Mouse (Mus musculus) stomach, postnatal 0 days (tissue): ENCODE measurements around the gene Vdac1. TPM values are rescaled to one million over a fixed set of nuclear protein-coding genes. Genes with fewer than 3 reads are reported as not detected.

ENCODE experiments used
- ATAC-seq: fragments of 200-750 bp; cut with Nextera tagmentation; 2 replicates; pipeline ENCODE4 v1.8.0; 2017; ENCODE audit not compliant: low FRiP score, low TSS enrichment
- DNase-seq: peaks from one replicate; pipeline ENCODE4 v3.0.0-alpha.2; 2016; ENCODE audit warnings: low spot score
- H3K27ac ChIP-seq: fragments of 300-500 bp; sonication (generic); replicated peaks from 2 replicates; pipeline ENCODE4 v1.5.1; 2014; ENCODE audit warnings: mild to moderate bottlenecking, control low read depth
- H3K27me3 ChIP-seq: fragments of 300-500 bp; sonication (generic); 2 replicates; pipeline ENCODE4 v1.6.1; 2014; ENCODE audit warnings: low read length; ENCODE audit not compliant: control insufficient read depth, insufficient read depth
- H3K36me3 ChIP-seq: fragments of 300-500 bp; sonication (generic); 2 replicates; pipeline ENCODE4 v1.6.1; 2014; ENCODE audit warnings: low read length, mixed read lengths; ENCODE audit not compliant: control insufficient read depth, insufficient read depth
- H3K4me1 ChIP-seq: fragments of 300-500 bp; sonication (generic); replicated peaks from 2 replicates; pipeline ENCODE4 v1.6.1; 2014; ENCODE audit warnings: antibody characterized with exemption; ENCODE audit not compliant: control insufficient read depth, insufficient read depth
- H3K4me2 ChIP-seq: fragments of 300-500 bp; sonication (generic); replicated peaks from 2 replicates; pipeline ENCODE4 v1.6.1; 2014; ENCODE audit warnings: low read depth, mild to moderate bottlenecking, control low read depth, moderate library complexity
- H3K4me3 ChIP-seq: fragments of 300-500 bp; sonication (generic); 2 replicates; pipeline ENCODE4 v1.5.1; 2014; ENCODE audit warnings: low read depth, low read length, control low read depth
- H3K9ac ChIP-seq: fragments of 300-500 bp; sonication (generic); 2 replicates; pipeline ENCODE4 v1.6.1; 2014; ENCODE audit warnings: mild to moderate bottlenecking, low read length, control low read depth, mixed read lengths
- H3K9me3 ChIP-seq: fragments of 300-500 bp; sonication (generic); 2 replicates; pipeline ENCODE4 v1.6.1; 2016; ENCODE audit warnings: low read length; ENCODE audit not compliant: control insufficient read depth
- CTCF ChIP-seq: IDR thresholded peaks from 2 replicates; pipeline ENCODE4 v1.5.1; 2016; ENCODE audit warnings: antibody characterized with exemption, low read depth, mild to moderate bottlenecking, moderate library complexity
- EP300 ChIP-seq: optimal IDR thresholded peaks from 2 replicates; pipeline ENCODE3; 2016; ENCODE audit warnings: antibody characterized with exemption
- WGBS: fragments of 180-500 bp; shearing (Covaris S2); extraction: QIAGEN DNeasy Blood & Tissue Kit; methylation state at CpG from one replicate; pipeline ENCODE4 v1.1.7; 2014; 5-methylcytosine and 5-hydroxymethylcytosine counted together
- polyA plus RNA-seq: library from polyadenylated mRNA; unstranded; fragments of >200 nt; fragmentation: Nextera tagmentation; extraction: Ambion mirVana; gene quantifications from 2 replicates; pipeline ENCODE4 v1.2.1, GENCODE M21; 2015

Vdac1 gene
- polyA plus RNA-seq, 1 experiment from 2014 or later = 189 TPM

- Histone ChIP-seq H3K9ac (no peak overlapping the region), H3K4me3 (no peak overlapping the region), H3K4me2 (no peak overlapping the region), H3K36me3 (no peaks in the 10 kb centered on the region), H3K27ac (no peak overlapping the region), H3K4me1 (no peaks in the 10 kb centered on the region), H3K27me3 (no peaks in the 10 kb centered on the region), H3K9me3 (no peaks in the 10 kb centered on the region)
- no peak for ATAC-seq
- DNase-seq = no peak
- TF ChIP-seq EP300 (no peak), CTCF (no peak)
- 83% methylated on average over 7 of the region's 7 CpGs for whole genome bisulfite sequencing
Observed at GRCm38 (mm10) chr11:52419861-52420260, 59.2 kb downstream of the Vdac1 start.

GRCm38 (mm10) chr11:52420296-52421052, 59.8 kb downstream of the Vdac1 start:
- DNase-seq = no peak
- Histone ChIP-seq H3K27me3 (no peaks in the 10 kb centered on the region), H3K4me2 (no peak overlapping the region), H3K9me3 (no peaks in the 10 kb centered on the region), H3K27ac (no peak overlapping the region), H3K4me3 (no peak overlapping the region), H3K9ac (no peak overlapping the region), H3K4me1 (no peaks in the 10 kb centered on the region), H3K36me3 (no peaks in the 10 kb centered on the region)
- TF ChIP-seq EP300 (no peak), CTCF (no peak)
- 66% methylated on average over 12 of the region's 12 CpGs for WGBS
- no peak for ATAC-seq

GRCm38 (mm10) chr11:52421053-52421778, 60.6 kb downstream of the Vdac1 start:
- Histone ChIP-seq H3K4me3 (no peak overlapping the region), H3K4me1 (no peaks in the 10 kb centered on the region), H3K36me3 (no peaks in the 10 kb centered on the region), H3K27ac (no peak overlapping the region), H3K4me2 (no peak overlapping the region), H3K9me3 (no peaks in the 10 kb centered on the region), H3K9ac (no peak overlapping the region), H3K27me3 (no peaks in the 10 kb centered on the region)
- ATAC-seq = 0 out of 2 replicates have a peak, but pooled peaks have one; percentile 9
- DNase-seq = peak; percentile 73
- WGBS = 37% methylated on average over 12 of the region's 12 CpGs
- TF ChIP-seq CTCF (peak; percentile 98), EP300 (no peak)

- no peaks in the 10 kb centered on the region for H3K9me3 ChIP-seq
- no peaks in the 10 kb centered on the region for H3K4me1 ChIP-seq
- H3K27me3 ChIP-seq = no peaks in the 10 kb centered on the region
- H3K4me3 ChIP-seq = no peak overlapping the region
- 58% methylated on average over 6 of the region's 6 CpGs for WGBS
- no peak overlapping the region for H3K9ac ChIP-seq
- DNase-seq = no peak
- no peak overlapping the region for H3K27ac ChIP-seq
- no peak for ATAC-seq
- H3K4me2 ChIP-seq = no peak overlapping the region
- no peak for TF ChIP-seq EP300
- no peak for TF ChIP-seq CTCF
- no peaks in the 10 kb centered on the region for H3K36me3 ChIP-seq
Observed at GRCm38 (mm10) chr11:52429440-52429839, 68.8 kb downstream of the Vdac1 start.

- H3K9ac ChIP-seq = no peak overlapping the region
- no peaks in the 10 kb centered on the region for H3K36me3 ChIP-seq
- H3K27me3 ChIP-seq = no peaks in the 10 kb centered on the region
- DNase-seq = peak; percentile 18
- no peaks in the 10 kb centered on the region for H3K9me3 ChIP-seq
- ATAC-seq = no peak
- no peak overlapping the region for H3K4me3 ChIP-seq
- H3K4me1 ChIP-seq = no peaks in the 10 kb centered on the region
- H3K4me2 ChIP-seq = no peak overlapping the region
- no peak for TF ChIP-seq CTCF
- no peak for TF ChIP-seq EP300
- WGBS = 26% methylated on average over 5 of the region's 5 CpGs
- H3K27ac ChIP-seq = no peak overlapping the region
Observed at GRCm38 (mm10) chr11:52431594-52431993, 70.9 kb downstream of the Vdac1 start.

- H3K36me3 ChIP-seq = no peaks in the 10 kb centered on the region
- no peak for TF ChIP-seq EP300
- TF ChIP-seq CTCF = no peak
- no peak overlapping the region for H3K4me3 ChIP-seq
- H3K9me3 ChIP-seq = no peaks in the 10 kb centered on the region
- no peak overlapping the region for H3K4me2 ChIP-seq
- ATAC-seq = no peak
- WGBS = 76% methylated on average over 5 of the region's 5 CpGs
- H3K9ac ChIP-seq = no peak overlapping the region
- no peak for DNase-seq
- H3K27ac ChIP-seq = no peak overlapping the region
- no peaks in the 10 kb centered on the region for H3K27me3 ChIP-seq
- H3K4me1 ChIP-seq = no peaks in the 10 kb centered on the region
Observed at GRCm38 (mm10) chr11:52432148-52432547, 71.5 kb downstream of the Vdac1 start.
